Mouse (Mus musculus) MEL (cell line): ENCODE measurements around the gene Nkx1-2. TPM values are rescaled to one million over a fixed set of nuclear protein-coding genes. Genes with fewer than 3 reads are reported as not detected.

ENCODE experiments used
- DNase-seq: peaks from one replicate; pipeline ENCODE4 v3.0.0; 2011; ENCODE audit warnings: low read depth, low spot score
- H3K27ac ChIP-seq: 2 replicates; pipeline ENCODE4 v1.5.1; 2012; ENCODE audit warnings: low read depth, mild to moderate bottlenecking, control low read depth, low read length, moderate library complexity; ENCODE audit not compliant: control insufficient read depth
- H3K27me3 ChIP-seq, 2 experiments: fragments of 150-350 bp in 1 of 2; sonication (generic) in 1 of 2; 2 replicates each; pipeline ENCODE4 v1.6.1; 2012; ENCODE audit warnings: low read length in 2 of 2, mild to moderate bottlenecking in 2 of 2, improper control_type of control experiment in 1 of 2, moderate library complexity in 1 of 2; ENCODE audit not compliant: insufficient read depth in 2 of 2, control insufficient read depth in 1 of 2
- H3K36me3 ChIP-seq, 2 experiments: 2 replicates each; pipeline ENCODE4 v1.6.1; 2012 to 2014; ENCODE audit warnings: low read length in 2 of 2, improper control_type of control experiment in 1 of 2, inconsistent platforms in 1 of 2, mild to moderate bottlenecking in 1 of 2; ENCODE audit not compliant: insufficient read depth in 2 of 2, control insufficient read depth in 1 of 2
- H3K4me1 ChIP-seq, 2 experiments: fragments of 150-350 bp in 1 of 2; sonication (generic) in 1 of 2; 2 replicates each; pipeline ENCODE4 v1.6.1; 2012; ENCODE audit warnings: low read length in 2 of 2, improper control_type of control experiment in 1 of 2, mild to moderate bottlenecking in 1 of 2; ENCODE audit not compliant: insufficient read depth in 2 of 2, control insufficient read depth in 1 of 2
- H3K4me3 ChIP-seq, 2 experiments: fragments of 150-350 bp in 1 of 2; sonication (generic) in 1 of 2; 2 replicates each; pipeline ENCODE4 v1.5.1; 2012; ENCODE audit warnings: low read depth in 2 of 2, low read length in 2 of 2, mild to moderate bottlenecking in 2 of 2, moderate library complexity in 2 of 2, control low read depth in 1 of 2, improper control_type of control experiment in 1 of 2; ENCODE audit not compliant: control insufficient read depth in 1 of 2, insufficient read depth in 1 of 2
- H3K79me2 ChIP-seq: 2 replicates; pipeline ENCODE4 v1.6.1; 2012; ENCODE audit warnings: mild to moderate bottlenecking, low read length, moderate library complexity; ENCODE audit not compliant: control insufficient read depth, poor library complexity, insufficient read depth
- H3K9ac ChIP-seq: 2 replicates; pipeline ENCODE4 v1.6.1; 2012; ENCODE audit warnings: low read depth, mild to moderate bottlenecking, control low read depth, low read length, moderate library complexity; ENCODE audit not compliant: control insufficient read depth, poor library complexity, severe bottlenecking
- H3K9me3 ChIP-seq: fragments of 150-350 bp; sonication (generic); replicated peaks from 2 replicates; pipeline ENCODE4 v1.6.1; 2012; ENCODE audit warnings: mild to moderate bottlenecking, low read length, improper control_type of control experiment, moderate library complexity; ENCODE audit not compliant: insufficient read depth
- ETS1 ChIP-seq: IDR thresholded peaks from 2 replicates; pipeline ENCODE4 v1.6.1; 2012; ENCODE audit warnings: low read depth, mild to moderate bottlenecking, inconsistent platforms, low read length, improper control_type of control experiment, moderate library complexity
- GATA1 ChIP-seq: IDR thresholded peaks from 2 replicates; pipeline ENCODE4 v1.6.1; 2011; ENCODE audit warnings: low read depth, low read length, improper control_type of control experiment
- MXI1 ChIP-seq: IDR thresholded peaks from 2 replicates; pipeline ENCODE4 v1.6.1; 2011; ENCODE audit warnings: mild to moderate bottlenecking, low read depth, low read length, improper control_type of control experiment
- MYB ChIP-seq: IDR thresholded peaks from 2 replicates; pipeline ENCODE4 v1.6.1; 2011; ENCODE audit warnings: mild to moderate bottlenecking, low read depth, low read length, improper control_type of control experiment
- MYC ChIP-seq: IDR thresholded peaks from 2 replicates; pipeline ENCODE4 v1.6.1; 2011; ENCODE audit warnings: low read depth, mild to moderate bottlenecking, low read length, improper control_type of control experiment, moderate library complexity
- NELFE ChIP-seq: IDR thresholded peaks from 2 replicates; pipeline ENCODE4 v1.6.1; 2011; ENCODE audit warnings: low read depth, low read length, improper control_type of control experiment
- NRF1 ChIP-seq: IDR thresholded peaks from 2 replicates; pipeline ENCODE4 v1.6.1; 2014; ENCODE audit warnings: low read depth, mild to moderate bottlenecking, inconsistent platforms, low read length, improper control_type of control experiment, moderate library complexity; ENCODE audit not compliant: poor library complexity, insufficient read depth, severe bottlenecking
- POLR2A ChIP-seq, 2 experiments: IDR thresholded peaks; 2 replicates each; pipeline ENCODE4 v1.6.1; 2011 to 2012; ENCODE audit warnings: low read length in 2 of 2, mild to moderate bottlenecking in 2 of 2, control low read depth in 1 of 2, improper control_type of control experiment in 1 of 2, low read depth in 1 of 2, moderate library complexity in 1 of 2; ENCODE audit not compliant: control insufficient read depth in 1 of 2, insufficient read depth in 1 of 2, poor library complexity in 1 of 2
- POLR2AphosphoS2 ChIP-seq: IDR thresholded peaks from 2 replicates; pipeline ENCODE4 v1.6.1; 2011; ENCODE audit warnings: low read length, improper control_type of control experiment
- SIN3A ChIP-seq: IDR thresholded peaks from 2 replicates; pipeline ENCODE4 v1.6.1; 2012; ENCODE audit warnings: low read length, improper control_type of control experiment, inconsistent platforms
- TAL1 ChIP-seq: IDR thresholded peaks from 2 replicates; pipeline ENCODE4 v1.6.1; 2012; ENCODE audit warnings: mild to moderate bottlenecking, inconsistent platforms, low read length, moderate library complexity, mixed read lengths
- TBP ChIP-seq: IDR thresholded peaks from 2 replicates; pipeline ENCODE4 v1.8.0; 2011; ENCODE audit warnings: low read depth, low read length, improper control_type of control experiment
- TCF12 ChIP-seq: IDR thresholded peaks from 2 replicates; pipeline ENCODE4 v1.6.1; 2014; ENCODE audit warnings: low read depth, mild to moderate bottlenecking, inconsistent platforms, low read length, improper control_type of control experiment, moderate library complexity
- ZMIZ1 ChIP-seq: IDR thresholded peaks from 2 replicates; pipeline ENCODE4 v1.6.1; 2012; ENCODE audit warnings: low read depth, mild to moderate bottlenecking, inconsistent platforms, low read length, improper control_type of control experiment, moderate library complexity
- ZNF384 ChIP-seq: IDR thresholded peaks from 2 replicates; pipeline ENCODE4 v1.6.1; 2012; ENCODE audit warnings: low read depth, mild to moderate bottlenecking, inconsistent platforms, low read length, improper control_type of control experiment
- polyA plus RNA-seq, 2 experiments: library from polyadenylated mRNA; stranded (reverse) in 1 of 2; unstranded in 1 of 2; fragments of >175 nt in 1 of 2; fragments of >200 nt in 1 of 2; gene quantifications; 2 replicates each; pipeline versions ENCODE4 v1.2.1 to v1.2.4; 2012; ENCODE audit warnings: low replicate concordance in 2 of 2, low read depth in 1 of 2; ENCODE audit not compliant: insufficient read length in 2 of 2, insufficient read depth in 1 of 2, missing spikeins in 1 of 2
- total RNA-seq: library from RNA; depleted of rRNA; stranded (reverse); fragments of 300-350 nt; gene quantifications from 2 replicates; pipeline ENCODE4 v1.2.3, GENCODE M21; 2012

Gene Nkx1-2
- total and polyA plus RNA-seq, 3 experiments: 2.4 to 2.8 TPM; not detected in 1

GRCm38 (mm10) chr7:132600026-132600425 lies 589 bp upstream of the Nkx1-2 start:
- peaks cover 4% of the 10 kb centered on the region for H3K79me2 ChIP-seq
- peak; percentile 28 for DNase-seq
- TF ChIP-seq GATA1 (no peak), SIN3A (no peak), ETS1 (0 out of 2 replicates have a peak, but pooled peaks have one; percentile 20), TCF12 (0 out of 2 replicates have a peak, but pooled peaks have one; percentile 8)
- TF ChIP-seq, all 39 proteins: peak for 2
- Histone ChIP-seq H3K4me1 (peaks cover 5 to 18% of the 10 kb centered on the region in 2 experiments), H3K9me3 (no peaks in the 10 kb centered on the region), H3K27me3 (peaks cover 0 to 2% of the 10 kb centered on the region in 2 experiments; a peak in 1 of 4 replicates), H3K36me3 (peaks cover 0 to 7% of the 10 kb centered on the region in 2 experiments; a peak in 2 of 4 replicates), H3K9ac (no peak overlapping the region), H3K4me3 (peak overlapping the region in 1 of 2 experiments; percentile 34; a peak in 2 of 4 replicates), H3K27ac (no peak overlapping the region)

- peaks cover 0 to 33% of the 10 kb centered on the region in 2 experiments; a peak in 2 of 4 replicates for H3K36me3 ChIP-seq
- H3K79me2 ChIP-seq: peaks cover 4% of the 10 kb centered on the region
- peak overlapping the region; percentile 93 for H3K27ac ChIP-seq
- peaks cover 25 to 36% of the 10 kb centered on the region in 2 experiments for H3K4me1 ChIP-seq
- DNase-seq: peak; percentile 76
- no peaks in the 10 kb centered on the region for H3K9me3 ChIP-seq
- 0 out of 2 replicates have a peak, but pooled peaks have one; percentile 14 for TF ChIP-seq TBP
- TF ChIP-seq ZNF384: no peak
- TF ChIP-seq MXI1: peak; percentile 73
- TF ChIP-seq ZMIZ1: no peak; the same call in 1 of the 2 replicates
- TF ChIP-seq NELFE: peak; percentile 49; the same call in 1 of the 2 replicates
- peak in 1 of 2 experiments; percentile 8; a peak in 1 of 4 replicates for TF ChIP-seq POLR2A (IDR thresholded peaks at IDR 0.05; ENCODE audit: control insufficient read depth in 1 of 2, insufficient read depth in 1 of 2, low read depth in 1 of 2, low read length in 2 of 2, poor library complexity in 1 of 2)
- TF ChIP-seq MYC: peak; percentile 53; the same call in 1 of the 2 replicates
- no peak for TF ChIP-seq TAL1
- peak; percentile 49; the same call in 1 of the 2 replicates for TF ChIP-seq NRF1
- 0 out of 2 replicates have a peak, but pooled peaks have one; percentile 19 for TF ChIP-seq TCF12
- no peak for TF ChIP-seq MYB
- TF ChIP-seq POLR2AphosphoS2: no peak
- H3K9ac ChIP-seq: peak overlapping the region; percentile 77
- H3K27me3 ChIP-seq: peaks cover 0 to 2% of the 10 kb centered on the region in 2 experiments; a peak in 1 of 4 replicates
- H3K4me3 ChIP-seq: peak overlapping the region; percentile 73 to 81
These were observed 2.0 kb downstream of the Nkx1-2 start for GRCm38 (mm10) chr7:132597251-132598041.
